Mouse (Mus musculus) adrenal gland, adult 8-10 months (tissue): ENCODE data around the gene Fbxw26. TPM values are rescaled to one million over a fixed set of nuclear protein-coding genes. Genes with fewer than 3 reads are reported as not detected.
"Not testable (repeated sequence)": the region's sequence is repeated elsewhere in the genome, so short reads cannot be mapped to it uniquely, and the experiment has no call there.

Source experiments
- DNase-seq: peaks from one replicate; pipeline ENCODE4 v3.0.0; 2022
- total RNA-seq, 4 experiments: library from RNA; stranded (reverse); gene quantifications; 2 replicates each; pipeline ENCODE4 v1.2.4; 2022

Gene Fbxw26
- total RNA-seq: not detected

- not testable (repeated sequence) for DNase-seq
These were observed at the start of gene Fbxw26 for GRCm38 (mm10) chr9:109745989-109746388. TSS of gene Fbxw26 (minus strand) at chr9:109746089.

GRCm38 (mm10) chr9:109795221-109795620 is 49.3 kb upstream of the Fbxw26 start:
- no peak for DNase-seq

- not testable (repeated sequence) for DNase-seq
These were observed 44.7 kb upstream of the Fbxw26 start, which contains the start of gene Fbxw27 for GRCm38 (mm10) chr9:109790570-109790969. TSS of gene Fbxw27 (minus strand) at chr9:109790670.

- peak; percentile 56 for DNase-seq
These were observed 21.0 kb upstream of the Fbxw26 start for GRCm38 (mm10) chr9:109766841-109767240.

GRCm38 (mm10) chr9:109702600-109702999 is 43.3 kb downstream of the Fbxw26 start, which contains the start of gene Fbxw18:
TSS of gene Fbxw18 (minus strand) at chr9:109702700.
- not testable (repeated sequence) for DNase-seq

- DNase-seq: peak; percentile 26
These were observed 60.6 kb downstream of the Fbxw26 start for GRCm38 (mm10) chr9:109685299-109685698.

Other genes starting within 250 kb of the Fbxw26 start
- not detected for gene Fbxw15, start 177.8 kb downstream of the Fbxw26 start, total RNA-seq
- not detected for gene Fbxw24, start 120.0 kb downstream of the Fbxw26 start, total RNA-seq
- gene Fbxw25, start 81.4 kb downstream of the Fbxw26 start, total RNA-seq: not detected
- gene Fbxw18, start 43.4 kb downstream of the Fbxw26 start, total RNA-seq: not detected
- gene Fbxw27, start 44.6 kb upstream of the Fbxw26 start, total RNA-seq: not detected
- 10 to 100 TPM; 14.6 to 31.7 (median 27.6) TPM for gene Spink8, start 66.2 kb upstream of the Fbxw26 start, total RNA-seq
- gene Nme6, start 86.7 kb upstream of the Fbxw26 start, total RNA-seq: 10 to 100 TPM; 14.9 to 25.2 (median 22.7) TPM
- gene Camp, start 103.5 kb upstream of the Fbxw26 start, total RNA-seq: not detected
- gene Cdc25a, start 129.5 kb upstream of the Fbxw26 start, total RNA-seq: 10 to 100 TPM; 10.5 to 14.5 (median 10.8) TPM
- gene Map4, start 185.4 kb upstream of the Fbxw26 start, total RNA-seq: 100 to 1,000 TPM in 2 of 4 experiments, 10 to 100 TPM in 2; 75.9 to 139 (median 108) TPM